Mouse (Mus musculus) embryo, embryonic 10 days (tissue): ENCODE measurements around the gene Zfp11.

Source experiments
- DNase-seq: peaks from one replicate; pipeline ENCODE4 v3.0.0-alpha.2; 2015; ENCODE audit warnings: low spot score

Zfp11 gene

GRCm38 (mm10) chr5:129611060-129611459 lies 58.8 kb downstream of the Zfp11 start:
- DNase-seq: peak; percentile 82

DNA sequence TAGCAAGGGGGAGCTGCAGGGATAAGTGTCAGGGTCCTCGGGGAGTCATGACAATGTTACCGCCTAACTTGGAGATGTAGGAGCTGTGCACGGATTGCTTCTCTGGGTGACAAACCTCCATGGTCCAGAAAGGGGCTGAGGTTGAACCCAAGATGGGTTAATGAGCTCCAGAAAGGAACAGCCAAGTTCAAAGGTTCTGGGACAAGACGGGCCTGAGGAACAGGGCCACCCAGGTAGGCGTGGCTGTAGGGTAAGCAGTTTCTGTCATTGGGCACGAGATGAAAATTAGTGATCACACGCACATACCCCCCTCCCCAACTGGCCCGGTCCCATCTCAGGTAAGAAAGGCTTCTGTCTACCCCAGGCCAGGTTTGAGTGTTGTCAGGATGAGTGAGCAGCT lies 62.4 kb downstream of the Zfp11 start:
- DNase-seq: no peak
